Mouse (Mus musculus) liver, embryonic 11.5 days (tissue): ENCODE measurements at regions not wholly inside any gene's neighbourhood (a gene's known extent, or its start where the extent isn't known, plus 50 kb on each side); places are given as distances from the start of the nearest gene placed in this dataset.

ENCODE experiments used
- ATAC-seq: fragments of 200-750 bp; cut with Nextera tagmentation; replicated peaks from 2 replicates; pipeline ENCODE4 v1.8.0; 2017; ENCODE audit warnings: moderate number of reproducible peaks, mild to moderate bottlenecking, moderate TSS enrichment, moderate library complexity; ENCODE audit not compliant: low FRiP score
- DNase-seq: peaks from one replicate; pipeline ENCODE4 v3.0.0-alpha.2; 2017; ENCODE audit warnings: low spot score
- H3K27ac ChIP-seq: fragments of 300-500 bp; sonication (generic); 2 replicates; pipeline ENCODE4 v1.5.1; 2014; ENCODE audit warnings: mild to moderate bottlenecking, low read depth, low read length, control low read depth
- H3K27me3 ChIP-seq: fragments of 300-500 bp; sonication (generic); replicated peaks from 2 replicates; pipeline ENCODE4 v1.6.1; 2014; ENCODE audit warnings: low read length, mixed read lengths; ENCODE audit not compliant: control insufficient read depth, insufficient read depth
- H3K36me3 ChIP-seq: fragments of 300-500 bp; sonication (generic); 2 replicates; pipeline ENCODE4 v1.6.1; 2014; ENCODE audit warnings: mild to moderate bottlenecking, low read length, moderate library complexity, mixed read lengths; ENCODE audit not compliant: control insufficient read depth, insufficient read depth
- H3K4me1 ChIP-seq: fragments of 300-500 bp; sonication (generic); replicated peaks from 2 replicates; pipeline ENCODE4 v1.6.1; 2014; ENCODE audit warnings: low read length, mixed read lengths; ENCODE audit not compliant: control insufficient read depth, insufficient read depth
- H3K4me2 ChIP-seq: fragments of 300-500 bp; sonication (generic); 2 replicates; pipeline ENCODE4 v1.6.1; 2014; ENCODE audit warnings: mild to moderate bottlenecking, control low read depth, moderate library complexity
- H3K4me3 ChIP-seq: fragments of 300-500 bp; sonication (generic); 2 replicates; pipeline ENCODE4 v1.5.1; 2014; ENCODE audit warnings: low read depth, low read length, control low read depth
- H3K9ac ChIP-seq: fragments of 300-500 bp; sonication (generic); 2 replicates; pipeline ENCODE4 v1.6.1; 2014; ENCODE audit warnings: low read depth, low read length, control low read depth
- H3K9me3 ChIP-seq: fragments of 300-500 bp; sonication (generic); 2 replicates; pipeline ENCODE4 v1.6.1; 2016; ENCODE audit warnings: low read length, inconsistent platforms, mixed read lengths; ENCODE audit not compliant: control insufficient read depth
- WGBS: fragments of 180-500 bp; shearing (Covaris S2); extraction: QIAGEN DNeasy Blood & Tissue Kit; methylation state at CpG from one replicate; pipeline ENCODE4 v1.1.7; 2014; 5-methylcytosine and 5-hydroxymethylcytosine counted together

GRCm38 (mm10) chr6:51326103-51326829, 106.2 kb upstream of the Nfe2l3 start:
- H3K27ac ChIP-seq: no peak overlapping the region
- H3K4me1 ChIP-seq: no peaks in the 10 kb centered on the region

GRCm38 (mm10) chr6:51329070-51329995, 103.1 kb upstream of the Nfe2l3 start:
- H3K27ac ChIP-seq: no peak overlapping the region
- ATAC-seq (no peak), DNase-seq (no peak)
- H3K9ac ChIP-seq: no peak overlapping the region
- H3K4me1 ChIP-seq: no peaks in the 10 kb centered on the region
- 80% methylated on average over 13 of the region's 13 CpGs for WGBS
- no peaks in the 10 kb centered on the region for H3K9me3 ChIP-seq
- no peaks in the 10 kb centered on the region for H3K27me3 ChIP-seq
- no peak overlapping the region for H3K4me2 ChIP-seq
- no peaks in the 10 kb centered on the region for H3K36me3 ChIP-seq
- H3K4me3 ChIP-seq: no peak overlapping the region

More at GRCm38 (mm10) chr6:51326103-51326829, 106.2 kb upstream of the Nfe2l3 start:
- Histone ChIP-seq H3K36me3 (no peaks in the 10 kb centered on the region), H3K4me2 (no peak overlapping the region), H3K9me3 (no peaks in the 10 kb centered on the region), H3K9ac (no peak overlapping the region), H3K27me3 (no peaks in the 10 kb centered on the region), H3K4me3 (no peak overlapping the region)
- 84% methylated on average over 2 of the region's 2 CpGs for WGBS
- DNase-seq (no peak), ATAC-seq (no peak)

- Histone ChIP-seq H3K4me2 (no peak overlapping the region), H3K27ac (no peak overlapping the region), H3K9ac (no peak overlapping the region), H3K9me3 (no peaks in the 10 kb centered on the region), H3K4me3 (no peak overlapping the region), H3K27me3 (no peaks in the 10 kb centered on the region), H3K4me1 (no peaks in the 10 kb centered on the region), H3K36me3 (no peaks in the 10 kb centered on the region)
- DNase-seq (no peak), ATAC-seq (no peak)
- WGBS: 56% methylated on average over 5 of the region's 5 CpGs
Observed at GRCm38 (mm10) chr6:51330069-51330706, 102.3 kb upstream of the Nfe2l3 start.

- Histone ChIP-seq H3K4me1 (no peaks in the 10 kb centered on the region), H3K4me3 (no peak overlapping the region), H3K27me3 (no peaks in the 10 kb centered on the region), H3K9me3 (no peaks in the 10 kb centered on the region), H3K36me3 (no peaks in the 10 kb centered on the region), H3K4me2 (no peak overlapping the region), H3K27ac (no peak overlapping the region), H3K9ac (no peak overlapping the region)
- WGBS: 84% methylated on average over 11 of the region's 11 CpGs
- ATAC-seq (no peak), DNase-seq (no peak)
Observed at GRCm38 (mm10) chr6:51332841-51333240, 99.6 kb upstream of the Nfe2l3 start.

GRCm38 (mm10) chr6:51333722-51334360, 98.6 kb upstream of the Nfe2l3 start:
- Histone ChIP-seq H3K4me1 (no peaks in the 10 kb centered on the region), H3K9ac (no peak overlapping the region), H3K27ac (no peak overlapping the region), H3K36me3 (no peaks in the 10 kb centered on the region), H3K4me3 (no peak overlapping the region), H3K27me3 (no peaks in the 10 kb centered on the region), H3K9me3 (no peaks in the 10 kb centered on the region), H3K4me2 (no peak overlapping the region)
- DNase-seq: no peak
- 55% methylated on average over 7 of the region's 7 CpGs for WGBS
- no peak for ATAC-seq

- Histone ChIP-seq H3K9me3 (no peaks in the 10 kb centered on the region), H3K4me1 (no peaks in the 10 kb centered on the region), H3K36me3 (no peaks in the 10 kb centered on the region), H3K4me3 (no peak overlapping the region), H3K27me3 (no peaks in the 10 kb centered on the region; the same call in 1 of the 2 replicates), H3K4me2 (no peak overlapping the region), H3K9ac (no peak overlapping the region), H3K27ac (no peak overlapping the region)
- 79% methylated on average over 5 of the region's 5 CpGs for WGBS
- DNase-seq: no peak
- no peak for ATAC-seq
Observed at GRCm38 (mm10) chr6:51335314-51335713, 97.2 kb upstream of the Nfe2l3 start.

- H3K4me2 ChIP-seq: no peak overlapping the region
- DNase-seq (no peak), ATAC-seq (no peak)
- no peak overlapping the region for H3K9ac ChIP-seq
- no peaks in the 10 kb centered on the region for H3K9me3 ChIP-seq
- H3K4me3 ChIP-seq: no peak overlapping the region
- H3K4me1 ChIP-seq: no peaks in the 10 kb centered on the region
- WGBS: 81% methylated on average over 2 of the region's 2 CpGs
- H3K36me3 ChIP-seq: no peaks in the 10 kb centered on the region
- no peak overlapping the region for H3K27ac ChIP-seq
- H3K27me3 ChIP-seq: no peaks in the 10 kb centered on the region; the same call in 1 of the 2 replicates
Observed at GRCm38 (mm10) chr6:51339301-51339700, 93.2 kb upstream of the Nfe2l3 start.

- no peaks in the 10 kb centered on the region; the same call in 1 of the 2 replicates for H3K27me3 ChIP-seq
- no peak overlapping the region for H3K9ac ChIP-seq
- H3K27ac ChIP-seq: no peak overlapping the region
- no peak overlapping the region for H3K4me2 ChIP-seq
- H3K9me3 ChIP-seq: no peaks in the 10 kb centered on the region
- H3K4me3 ChIP-seq: no peak overlapping the region
- ATAC-seq (no peak), DNase-seq (no peak)
- H3K36me3 ChIP-seq: no peaks in the 10 kb centered on the region
- WGBS: 83% methylated on average over 9 of the region's 9 CpGs
- H3K4me1 ChIP-seq: no peaks in the 10 kb centered on the region
Observed at GRCm38 (mm10) chr6:51347721-51348120, 84.7 kb upstream of the Nfe2l3 start.
